Mouse (Mus musculus) liver, postnatal 0 days (tissue): Measurements from ENCODE around the gene Ccdc85a.

Source experiments
- CTCF ChIP-seq: sonication (generic); IDR thresholded peaks from 2 replicates; pipeline ENCODE4 v1.5.1; 2016; ENCODE audit warnings: antibody characterized with exemption, low read depth
- EP300 ChIP-seq: IDR thresholded peaks from 2 replicates; pipeline ENCODE4 v1.6.1; 2016; ENCODE audit warnings: antibody characterized with exemption, low read depth, mild to moderate bottlenecking

DNA sequence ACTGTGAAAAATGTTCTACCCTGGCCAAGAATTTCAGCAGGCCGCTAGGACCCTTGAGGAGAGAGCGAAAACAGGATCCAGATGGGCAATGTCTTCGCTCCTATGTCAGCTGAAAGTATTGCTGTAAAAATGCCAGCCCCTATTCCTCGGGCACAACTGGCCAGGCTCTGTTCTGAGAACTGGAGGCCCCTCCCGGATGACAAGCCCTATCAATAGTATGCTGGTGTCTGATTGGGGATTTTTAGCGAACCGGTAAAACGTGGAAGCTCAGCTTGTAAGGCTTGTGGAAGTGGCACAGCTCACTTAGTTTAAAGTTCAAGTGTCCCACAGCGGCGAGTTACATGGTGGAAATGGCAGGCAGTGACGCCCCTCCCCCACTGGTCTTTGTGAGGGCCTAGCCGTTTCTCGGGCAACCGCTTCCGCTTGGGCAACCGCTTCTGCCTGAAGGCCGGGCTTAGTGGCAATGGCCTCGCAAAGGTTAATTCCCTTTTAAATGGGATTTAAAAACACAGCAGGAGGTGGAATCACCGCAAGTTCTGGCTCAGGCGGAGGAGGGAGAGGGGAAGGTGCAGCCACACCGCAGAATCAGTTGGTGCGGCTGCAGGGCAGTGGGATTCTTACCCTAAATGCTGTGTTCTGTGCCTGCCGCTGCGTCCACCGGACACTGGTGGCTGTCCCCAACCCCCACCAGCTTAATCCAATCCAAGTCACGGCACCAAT is 218.8 kb downstream of the Ccdc85a start:
- TF ChIP-seq CTCF = no peak
- 0 out of 2 replicates have a peak, but pooled peaks have one; percentile 15 for TF ChIP-seq EP300
